Mouse (Mus musculus) skeletal muscle tissue, adult 2 months (tissue): ENCODE measurements around the gene Zfp982.
"Not testable (repeated sequence)": the region's sequence is repeated elsewhere in the genome, so short reads cannot be mapped to it uniquely, and the experiment has no call there.

ENCODE experiments used
- DNase-seq: peaks from one replicate; pipeline ENCODE4 v3.0.0-alpha.2; 2012; ENCODE audit warnings: low read depth, low spot score

Gene Zfp982

DNA sequence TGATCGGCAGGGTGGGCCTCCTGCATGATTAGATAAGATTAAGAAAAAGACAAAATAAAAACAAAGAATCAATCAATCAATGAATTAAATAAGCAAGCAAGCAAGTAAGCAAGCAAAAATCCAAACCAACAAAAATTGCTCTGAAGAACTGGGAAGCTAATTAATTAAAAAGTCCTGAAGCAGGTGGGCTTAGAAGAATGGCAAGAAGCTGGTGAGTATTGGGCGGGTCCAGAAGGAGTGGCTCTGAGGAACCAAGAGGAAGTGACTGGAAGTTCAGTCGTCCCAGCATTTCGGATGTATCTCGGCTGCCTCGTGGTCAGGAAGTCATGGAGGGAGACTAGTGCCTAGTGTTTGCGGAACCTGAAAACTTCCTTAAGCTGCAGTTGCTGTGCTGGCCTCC lies at the start of gene Zfp982:
Zfp982 (plus strand) TSS at position 301 of the 400 bp plus-strand sequence.
- DNase-seq, result not testable (repeated sequence)

DNA sequence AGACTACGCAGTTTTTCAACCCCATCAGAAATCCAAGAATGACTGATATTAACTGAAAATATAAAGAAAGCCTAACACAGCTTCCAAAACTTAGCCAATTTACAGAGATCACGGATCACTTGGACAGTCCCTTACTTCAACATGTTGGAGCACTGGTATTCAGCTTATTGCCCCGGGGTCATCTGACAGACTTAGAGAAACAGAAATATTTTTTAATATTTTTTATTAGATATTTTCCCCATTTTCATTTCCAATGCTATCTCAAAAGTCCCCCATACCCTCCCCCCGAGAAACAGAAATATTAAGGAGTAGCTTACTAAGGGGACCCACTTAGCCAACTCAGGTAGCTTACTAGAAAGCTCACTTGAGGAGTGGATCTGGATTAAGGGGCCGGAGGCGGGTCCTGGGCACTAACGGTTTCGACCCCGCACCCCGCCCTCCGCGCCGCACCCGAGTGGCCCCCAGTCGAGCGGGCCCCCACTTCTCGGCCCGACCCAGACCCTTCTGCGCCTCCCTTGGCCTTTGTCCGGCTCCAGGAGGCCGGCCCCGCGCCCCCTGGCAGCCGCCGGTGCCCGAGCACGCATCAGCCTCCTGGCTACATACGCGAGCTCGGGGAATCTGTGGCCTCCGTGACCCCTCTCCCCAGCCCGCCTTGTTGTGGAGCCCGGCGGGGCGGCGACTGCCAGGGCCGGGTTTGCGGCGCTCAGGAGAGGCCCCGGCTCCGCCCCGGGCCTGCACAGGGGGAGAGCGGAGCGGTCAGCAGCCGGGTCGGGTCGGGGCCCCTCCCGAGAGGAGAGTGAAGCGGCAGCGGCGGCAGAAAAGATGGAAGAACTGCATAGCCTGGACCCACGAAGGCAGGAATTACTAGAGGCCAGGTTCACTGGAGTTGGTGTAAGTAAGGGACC lies 49.3 kb upstream of the Zfp982 start:
- DNase-seq, result not testable (repeated sequence)

DNA sequence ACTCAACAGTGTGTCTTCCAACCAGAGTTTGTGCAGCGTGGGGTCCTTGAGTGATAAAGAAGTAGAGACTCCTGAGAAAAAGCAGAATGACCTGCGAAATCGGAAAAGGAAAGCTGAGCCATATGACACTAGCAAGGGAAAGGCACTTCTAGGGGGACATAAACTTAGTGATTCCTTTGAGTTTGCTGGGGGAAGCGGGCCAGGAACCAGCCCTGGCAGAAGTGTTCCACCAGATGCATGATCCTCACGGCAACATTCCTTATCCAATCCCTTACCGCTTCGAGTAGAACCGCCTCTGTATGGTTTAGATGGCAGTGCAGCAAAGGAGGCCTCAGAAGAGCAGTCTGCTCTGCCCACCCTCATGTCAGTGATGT lies 48.7 kb upstream of the Zfp982 start:
- not testable (repeated sequence) for DNase-seq

DNA sequence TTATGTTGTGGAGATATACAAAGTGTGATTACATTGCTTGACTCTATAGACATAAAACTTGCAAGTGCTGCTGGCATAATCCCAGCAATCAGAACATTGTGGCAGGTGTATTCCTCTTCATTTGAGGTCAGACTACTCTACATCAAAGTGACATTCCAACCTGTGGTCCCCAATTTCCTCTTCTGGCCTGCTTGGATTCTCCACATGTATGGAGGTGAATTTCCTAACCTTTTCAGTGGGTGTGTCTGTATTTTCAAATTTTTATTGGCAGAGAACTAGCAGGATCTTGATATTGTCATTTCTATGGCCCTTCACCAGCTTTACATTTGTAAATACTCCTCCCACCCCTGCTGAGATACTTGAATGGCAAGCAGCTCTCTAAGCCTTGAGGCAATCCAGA lies 46.8 kb upstream of the Zfp982 start:
- DNase-seq, result not testable (repeated sequence)

DNA sequence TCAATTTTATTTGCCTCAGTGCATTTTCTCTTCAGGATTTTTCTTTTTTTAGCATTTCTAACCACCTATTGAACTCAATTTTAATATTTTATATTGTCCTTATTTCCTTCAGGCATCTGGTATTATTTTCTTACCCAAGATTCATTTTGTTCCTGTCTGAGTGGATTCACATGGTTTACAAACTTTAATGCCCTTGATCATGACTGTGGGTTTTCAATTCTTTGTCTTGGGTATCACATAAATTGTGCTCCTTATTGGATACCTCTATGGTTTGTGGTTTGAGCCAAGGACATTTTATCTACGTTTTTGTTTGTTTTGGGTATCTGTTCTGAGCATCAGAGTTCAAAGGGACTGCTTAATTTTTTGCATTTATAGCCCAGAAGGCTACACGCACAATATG lies 43.9 kb upstream of the Zfp982 start:
- no peak for DNase-seq

DNA sequence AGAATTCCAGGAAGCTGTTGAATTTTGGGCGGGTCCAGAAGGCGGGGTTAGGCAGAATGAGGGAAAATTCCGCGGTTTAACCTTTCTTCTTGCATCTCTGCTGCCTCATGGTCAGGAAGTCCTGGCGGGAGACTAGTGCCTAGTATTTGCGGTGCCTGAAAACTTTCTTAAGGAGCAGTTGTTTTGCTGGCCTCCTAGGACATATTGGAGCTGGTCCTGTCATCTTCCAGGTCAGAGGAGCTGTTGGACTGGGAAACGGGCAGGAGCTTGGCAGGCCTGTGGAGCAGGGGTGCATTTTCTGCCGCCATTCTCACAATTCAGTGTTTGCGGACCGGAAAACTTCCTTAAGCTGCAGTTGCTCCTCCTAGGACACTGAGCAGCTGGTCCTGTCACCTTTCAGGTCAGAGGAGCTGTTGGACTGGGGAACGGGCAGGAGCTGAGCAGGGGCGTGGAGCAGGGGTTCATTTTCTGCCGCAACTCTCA lies 43.1 kb upstream of the Zfp982 start:
- DNase-seq, result no peak

DNA sequence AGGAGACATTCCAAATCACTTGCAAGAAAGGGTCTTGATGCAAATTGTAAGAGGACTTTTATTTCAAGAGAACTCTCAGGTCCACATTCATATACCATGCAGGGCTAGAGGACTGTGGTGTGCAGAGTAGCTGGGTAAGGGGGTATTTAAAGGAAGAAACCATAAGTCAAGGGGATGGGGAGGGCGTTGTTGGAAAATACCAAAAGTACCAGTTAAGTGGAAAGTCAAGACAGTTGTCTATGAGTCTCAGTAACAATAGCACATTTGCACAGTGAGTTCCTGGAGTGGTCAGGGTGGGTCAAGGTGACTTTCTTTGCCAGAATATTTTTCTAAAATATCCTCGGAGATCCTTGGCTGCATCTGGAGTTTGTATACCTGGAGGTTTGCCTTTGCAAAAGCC lies 42.2 kb upstream of the Zfp982 start:
- DNase-seq, result not testable (repeated sequence)

DNA sequence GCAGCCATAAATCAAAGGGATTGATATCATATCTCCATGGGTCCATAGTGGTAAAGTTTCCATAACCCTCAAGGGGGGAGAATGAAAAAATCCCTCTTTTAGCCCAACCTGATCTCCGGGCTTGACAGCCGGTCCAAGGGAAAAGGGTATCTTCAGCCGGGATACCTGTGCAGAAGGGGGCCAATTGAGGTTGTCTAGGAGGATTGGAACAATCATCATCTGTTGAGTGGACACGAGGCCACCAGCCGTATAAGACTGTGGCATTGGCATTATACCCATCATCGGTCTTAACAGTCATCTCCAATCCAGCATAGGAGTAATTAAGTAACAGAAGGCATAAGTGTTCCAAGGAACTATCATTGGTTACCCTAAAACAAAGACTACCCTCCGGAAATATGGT lies 25.0 kb upstream of the Zfp982 start:
- not testable (repeated sequence) for DNase-seq

DNA sequence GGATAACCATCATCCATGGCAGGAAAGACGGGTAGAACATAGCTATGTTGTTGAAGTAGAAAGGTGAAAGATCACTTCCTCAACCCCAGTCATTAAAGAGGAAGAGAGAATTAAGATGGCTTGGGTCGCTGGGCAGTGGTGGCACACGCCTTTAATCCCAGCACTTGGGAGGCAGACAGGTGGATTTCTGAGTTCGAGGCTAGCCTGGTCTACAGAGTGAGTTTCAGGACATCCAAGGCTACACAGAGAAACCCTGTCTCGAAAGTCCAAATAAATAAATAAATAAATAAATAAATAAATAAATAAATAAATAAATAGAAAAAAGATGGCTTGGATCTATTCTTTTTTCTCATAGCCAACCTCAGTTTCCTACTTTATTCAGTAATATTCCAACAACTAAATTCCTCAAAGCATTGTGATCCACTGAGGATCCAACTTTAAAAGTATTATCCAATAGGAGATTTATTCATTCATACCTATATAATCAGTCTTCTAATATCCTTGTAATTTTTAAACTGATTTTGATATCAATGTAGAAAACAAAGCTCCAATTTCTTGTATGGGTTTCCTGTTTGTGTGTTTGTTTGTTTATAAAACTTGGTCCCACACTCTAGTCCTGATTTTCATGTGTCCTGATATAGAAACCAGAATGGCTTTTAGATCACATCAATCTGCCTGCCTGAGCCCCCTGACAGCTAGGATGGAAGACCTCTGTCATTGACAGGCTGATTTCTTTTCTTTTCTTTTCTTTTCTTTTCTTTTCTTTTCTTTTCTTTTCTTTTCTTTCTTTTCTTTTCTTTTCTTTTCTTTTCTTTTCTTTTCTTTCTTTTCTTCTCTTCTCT lies 6.8 kb downstream of the Zfp982 start:
- DNase-seq, result not testable (repeated sequence)

DNA sequence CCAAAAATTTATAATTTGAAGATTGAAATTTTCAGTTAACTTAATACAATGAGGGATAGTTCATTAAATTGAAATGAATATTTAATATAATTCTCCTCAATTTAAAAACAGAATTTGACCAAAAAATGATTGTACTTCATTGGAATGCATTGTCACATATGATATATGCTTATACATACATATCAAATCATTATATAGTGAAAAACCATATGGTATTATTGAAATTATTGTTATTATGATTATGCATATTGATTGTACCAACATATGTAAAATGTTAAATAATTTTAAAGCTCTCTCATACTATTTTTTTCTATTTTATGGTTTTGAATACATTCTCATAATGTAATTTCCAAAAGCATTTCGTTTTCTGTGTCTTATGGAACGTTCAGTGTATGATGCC lies 17.0 kb downstream of the Zfp982 start:
- no peak for DNase-seq

DNA sequence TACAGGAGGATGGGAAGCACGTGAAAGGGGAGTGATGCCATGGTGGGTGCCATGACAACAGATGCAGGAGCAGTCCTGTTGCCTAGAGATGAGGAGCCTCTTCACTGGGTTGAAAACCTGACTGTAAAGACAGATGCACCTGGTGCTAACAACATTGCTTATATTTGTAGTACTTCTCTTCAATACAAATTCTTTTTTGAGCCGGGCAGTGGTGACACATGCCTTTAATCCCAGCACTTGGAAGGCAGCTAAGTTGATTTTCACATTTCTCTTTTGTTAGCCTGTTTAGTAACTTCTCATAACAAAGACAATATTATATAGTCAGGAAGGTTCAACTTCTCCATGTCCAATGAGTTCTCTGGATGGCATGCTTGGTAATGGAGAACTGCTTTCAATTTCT lies 26.8 kb downstream of the Zfp982 start:
- DNase-seq, result no peak

DNA sequence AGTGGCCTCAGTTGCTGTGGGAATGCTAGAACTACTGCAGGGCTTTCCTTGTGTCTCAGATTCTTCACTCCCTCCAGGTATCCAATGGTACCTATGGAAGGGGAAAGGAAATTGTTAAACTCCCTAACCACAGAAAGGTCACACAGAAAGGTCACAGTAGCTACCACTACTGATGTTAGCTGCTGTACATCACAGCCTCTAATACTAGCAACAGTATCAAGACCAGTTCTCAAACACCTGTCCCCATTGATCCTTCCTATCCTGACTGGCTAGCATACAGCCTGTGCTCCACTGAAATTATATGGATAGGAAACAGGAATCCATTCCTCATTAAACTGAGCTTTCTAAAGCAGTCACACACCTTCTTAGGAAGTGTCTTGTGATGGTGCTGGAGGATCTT lies 27.9 kb downstream of the Zfp982 start:
- no peak for DNase-seq

DNA sequence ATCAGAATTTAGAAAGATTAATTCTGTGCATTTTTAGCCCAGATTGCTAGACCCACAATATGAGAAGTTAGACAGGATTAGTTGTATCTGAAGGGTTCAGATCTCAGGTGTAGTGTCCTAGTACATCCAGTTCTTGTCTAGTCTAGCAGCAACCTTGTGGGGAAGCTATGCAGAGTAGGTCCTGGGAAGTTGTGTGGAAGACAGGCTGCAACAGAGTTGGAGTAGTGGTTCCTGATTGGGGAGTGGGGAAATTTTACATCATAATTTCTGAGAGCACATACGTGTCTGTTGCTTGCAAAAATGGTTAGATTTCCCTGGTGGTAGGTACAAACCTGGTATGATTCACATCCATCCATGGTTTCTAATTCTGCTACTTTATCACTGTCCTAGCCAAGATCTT lies 32.9 kb downstream of the Zfp982 start:
- DNase-seq, result no peak

DNA sequence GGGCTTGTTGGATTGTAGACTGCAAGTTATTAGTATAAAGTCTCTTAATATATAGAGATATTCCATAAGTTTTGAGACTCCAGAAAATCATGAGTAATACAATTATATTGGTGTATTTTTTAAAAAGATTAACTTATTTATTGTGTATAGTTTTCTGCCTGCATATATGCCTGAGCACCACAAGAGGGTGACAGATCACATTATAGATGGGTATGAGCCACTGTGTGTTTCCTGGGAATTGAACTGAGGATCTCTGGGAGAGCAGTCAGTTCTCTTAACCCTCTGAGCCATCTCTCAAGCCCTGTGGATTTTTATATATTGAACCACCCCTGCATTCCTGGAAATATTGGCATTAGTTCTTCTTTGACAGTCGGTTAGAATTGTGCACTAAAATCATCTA lies 38.1 kb downstream of the Zfp982 start:
- DNase-seq, result no peak

DNA sequence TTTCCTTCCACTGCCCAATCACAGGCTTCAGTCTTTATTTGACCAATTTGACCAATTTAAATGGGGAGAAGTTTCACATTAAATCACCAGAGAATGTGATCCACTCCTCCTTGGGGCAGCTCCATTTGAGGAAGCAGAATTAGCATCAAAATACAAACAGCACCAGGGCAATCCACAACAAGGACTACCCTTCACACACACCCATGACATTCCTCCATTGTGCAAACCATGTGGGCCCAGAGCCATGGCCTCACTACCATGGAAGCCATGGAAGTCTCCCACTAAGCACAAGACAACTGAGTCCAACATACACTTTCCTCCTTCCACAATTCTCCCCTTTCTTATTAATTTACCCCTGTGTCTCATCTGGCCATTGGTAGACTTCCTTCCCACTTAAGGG lies 43.7 kb downstream of the Zfp982 start:
- not testable (repeated sequence) for DNase-seq

DNA sequence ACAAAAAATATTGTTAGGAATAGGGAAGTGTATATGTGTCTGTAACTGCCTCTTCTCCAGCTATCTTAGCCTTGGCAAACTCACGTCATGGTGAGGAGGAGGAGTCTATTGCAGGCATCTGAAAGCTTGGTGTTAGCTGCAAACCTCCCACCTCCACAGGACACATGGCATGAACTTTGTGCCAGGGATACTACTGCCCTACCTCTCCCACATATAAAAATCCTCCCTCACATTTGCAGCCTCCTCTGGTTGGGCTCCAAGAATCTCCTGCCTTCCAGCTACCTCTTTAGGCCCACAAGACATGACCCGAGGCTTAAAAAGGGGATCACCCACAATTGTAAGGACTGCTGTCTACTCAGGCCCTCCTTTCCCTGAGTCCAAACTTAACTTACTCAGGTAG lies 45.5 kb downstream of the Zfp982 start:
- DNase-seq, result no peak

DNA sequence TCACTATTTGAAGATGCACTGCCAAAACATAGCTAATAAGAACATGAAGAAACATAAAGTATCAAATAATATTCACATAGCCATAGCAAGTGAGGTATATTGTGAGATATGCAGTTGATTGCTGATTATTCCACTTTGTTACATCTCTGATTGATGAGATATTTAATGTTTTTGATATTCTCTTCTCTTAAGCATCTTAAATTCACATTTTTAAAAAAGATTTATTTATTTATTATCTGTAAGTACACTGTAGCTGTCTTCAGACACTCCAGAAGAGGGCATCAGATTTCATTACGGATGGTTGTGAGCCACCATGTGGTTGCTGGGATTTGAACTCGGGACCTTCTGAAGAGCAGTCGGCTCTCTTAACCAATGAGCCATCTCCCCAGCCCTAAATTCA lies 47.7 kb downstream of the Zfp982 start, which contains the start of gene Gm16503:
Gm16503 (plus strand) TSS at position 301 of the 400 bp plus-strand sequence.
- not testable (repeated sequence) for DNase-seq

DNA sequence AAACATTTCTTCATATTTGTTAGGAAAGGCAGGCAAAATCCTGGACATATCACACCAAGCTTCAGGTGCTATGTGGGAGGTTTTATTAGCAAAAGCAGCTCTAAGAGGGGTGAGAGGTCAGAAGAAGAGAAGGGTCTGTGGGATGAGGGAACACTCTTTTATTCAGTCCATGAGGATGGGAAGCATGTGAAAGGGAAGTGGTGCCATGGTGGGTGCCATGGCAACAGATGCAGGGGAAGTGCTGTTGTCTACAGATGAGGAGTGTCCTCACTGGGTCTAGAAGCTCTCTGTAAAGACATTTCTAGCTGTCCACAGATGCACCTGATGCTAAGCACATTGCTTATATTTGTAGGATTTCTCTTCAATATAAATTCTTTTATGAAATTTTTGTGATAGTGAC lies 48.9 kb downstream of the Zfp982 start:
- no peak for DNase-seq

DNA sequence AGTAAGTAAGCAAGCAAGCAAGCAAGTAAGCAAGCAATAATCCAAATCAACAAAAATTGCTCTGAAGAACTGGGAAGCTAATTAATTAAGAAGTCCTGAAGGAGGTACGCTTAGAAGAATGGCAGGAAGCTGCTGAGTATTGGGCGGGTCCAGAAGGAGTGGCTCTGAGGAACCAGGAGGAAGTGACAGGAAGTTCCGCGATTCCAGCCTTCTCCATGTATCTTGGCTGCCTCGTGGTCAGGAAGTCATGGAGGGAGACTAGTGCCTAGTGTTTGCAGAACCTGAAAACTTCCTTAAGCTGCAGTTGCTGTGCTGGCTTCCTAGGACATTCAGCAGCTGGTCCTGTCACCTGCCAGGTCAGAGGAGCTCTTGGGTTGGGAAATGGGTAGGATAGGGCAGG lies 60.9 kb downstream of the Zfp982 start, which contains the start of gene Zfp985:
Zfp985 (plus strand) TSS at position 207 of the 400 bp plus-strand sequence.
- DNase-seq, result not testable (repeated sequence)

DNA sequence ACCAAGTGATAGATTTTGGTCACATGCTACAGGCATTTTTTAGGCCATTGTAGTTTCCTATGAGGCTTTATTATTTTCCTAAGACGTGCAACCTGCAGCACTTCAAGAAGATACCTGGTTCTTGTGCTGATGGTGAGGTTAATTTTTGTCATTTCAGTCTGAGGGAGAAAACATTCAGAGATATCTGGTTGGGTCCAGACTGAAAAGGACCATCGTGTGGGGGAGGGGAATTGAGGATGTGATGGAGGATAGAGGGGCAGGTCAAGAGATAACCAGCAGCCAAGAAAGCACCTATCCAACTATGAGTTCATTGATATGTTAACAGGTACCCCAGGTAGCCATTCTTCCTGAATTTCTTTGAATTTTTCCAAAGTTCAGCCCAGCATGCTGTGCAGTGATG lies 62.1 kb downstream of the Zfp982 start:
- DNase-seq, result not testable (repeated sequence)

DNA sequence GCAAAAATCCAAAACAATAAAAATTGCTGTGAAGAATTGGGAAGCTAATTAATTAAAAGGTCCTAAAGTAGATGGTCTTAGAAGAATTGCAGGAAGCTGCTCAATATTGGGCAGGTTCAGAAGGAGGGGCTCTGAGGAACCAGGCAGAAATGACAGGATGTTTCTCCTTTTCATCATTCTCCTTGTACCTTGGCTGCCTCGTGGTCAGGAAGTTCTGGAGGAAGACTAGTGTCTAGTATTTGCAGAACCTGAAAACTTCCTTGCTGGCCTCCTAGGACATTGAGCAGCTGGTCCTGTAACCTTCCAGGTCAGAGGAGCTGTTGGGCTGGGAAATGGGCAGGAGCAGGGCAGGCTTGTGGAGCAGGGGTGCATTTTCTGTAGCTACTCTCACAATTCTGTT lies 64.7 kb downstream of the Zfp982 start:
- DNase-seq, result not testable (repeated sequence)

DNA sequence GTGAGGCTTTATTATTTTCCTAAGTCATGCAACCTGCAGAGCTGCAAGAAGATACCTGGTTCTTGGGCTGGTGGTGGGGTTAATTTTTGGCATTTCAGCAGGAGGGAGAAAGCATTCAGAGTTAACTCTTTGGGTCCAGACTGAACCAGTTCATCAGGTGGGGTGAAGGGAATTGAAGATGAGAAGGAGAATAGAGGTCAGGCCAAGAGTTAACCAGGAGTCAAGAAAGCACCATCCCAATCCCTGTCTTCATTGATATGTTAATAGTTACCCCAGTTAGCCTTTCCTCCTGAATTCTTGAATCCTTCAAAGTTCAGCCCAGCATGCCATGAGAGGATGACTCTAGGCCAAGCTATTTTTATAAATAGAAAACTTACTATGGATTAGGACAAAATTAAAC lies 65.8 kb downstream of the Zfp982 start:
- DNase-seq, result not testable (repeated sequence)
